Mouse (Mus musculus): ENCODE results near the gene Slc16a3. TPM values are rescaled to one million over a fixed set of nuclear protein-coding genes. Genes with fewer than 3 reads are reported as not detected.

Gene Slc16a3
- total and polyA plus RNA-seq, 3 experiments: 4.3 to 15.5 (median 13.1) TPM

DNA sequence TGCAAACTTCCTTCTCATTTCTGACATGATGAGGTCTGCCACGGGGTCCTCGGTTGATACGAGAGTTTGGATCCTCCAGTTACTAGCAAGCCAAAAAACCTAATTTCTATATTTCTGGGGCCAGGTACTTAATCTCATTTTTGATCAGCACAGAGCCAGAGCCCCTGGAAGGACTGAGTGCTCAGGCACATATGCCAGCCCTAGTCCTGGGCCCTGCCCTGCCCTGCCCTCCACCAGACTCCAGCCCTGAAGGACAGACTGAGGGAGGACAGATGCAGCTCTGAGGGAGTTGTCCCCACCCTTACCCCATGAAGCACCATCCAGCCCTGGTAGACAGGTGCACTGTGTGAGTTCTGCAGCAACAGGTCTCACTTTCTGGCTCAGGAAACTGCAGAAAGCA is 43.7 kb upstream of the Slc16a3 start:
- H3K4me3 ChIP-seq (ENCODE audit: low read depth, low read length): no peak overlapping the region
- ATAC-seq (ENCODE audit: extremely low read depth, insufficient number of reproducible peaks, low FRiP score, poor library complexity, severe bottlenecking): no peak
- no peak for DNase-seq (ENCODE audit: low spot score)
- H3K36me3 ChIP-seq (replicated peaks): peaks cover 30% of the 10 kb centered on the region
- H3K4me1 ChIP-seq (ENCODE audit: insufficient read depth, low read depth, low read length): peaks cover 13% of the 10 kb centered on the region
- H3K9me3 ChIP-seq (replicated peaks): peaks cover 3% of the 10 kb centered on the region; the same call in 1 of the 2 replicates
- TF ChIP-seq TAL1 (conservative IDR thresholded peaks at IDR 0.05; ENCODE audit: low read depth, low read length): no peak
- TF ChIP-seq GATA2 (IDR thresholded peaks at IDR 0.05; ENCODE audit: borderline replicate concordance, low read depth, low read length): no peak
- no peak for TF ChIP-seq CTCF (IDR thresholded peaks at IDR 0.05; ENCODE audit: low read depth, low read length)
- TF ChIP-seq POLR2AphosphoS5 (IDR thresholded peaks at IDR 0.05; ENCODE audit: insufficient replicate concordance, low read depth, low read length): no peak
- TF ChIP-seq GATA1 (IDR thresholded peaks at IDR 0.05; ENCODE audit: borderline replicate concordance, low read length): no peak
- H3K27me3 ChIP-seq (ENCODE audit: insufficient read depth, low read length): no peaks in the 10 kb centered on the region; the same call in 1 of the 2 replicates

DNA sequence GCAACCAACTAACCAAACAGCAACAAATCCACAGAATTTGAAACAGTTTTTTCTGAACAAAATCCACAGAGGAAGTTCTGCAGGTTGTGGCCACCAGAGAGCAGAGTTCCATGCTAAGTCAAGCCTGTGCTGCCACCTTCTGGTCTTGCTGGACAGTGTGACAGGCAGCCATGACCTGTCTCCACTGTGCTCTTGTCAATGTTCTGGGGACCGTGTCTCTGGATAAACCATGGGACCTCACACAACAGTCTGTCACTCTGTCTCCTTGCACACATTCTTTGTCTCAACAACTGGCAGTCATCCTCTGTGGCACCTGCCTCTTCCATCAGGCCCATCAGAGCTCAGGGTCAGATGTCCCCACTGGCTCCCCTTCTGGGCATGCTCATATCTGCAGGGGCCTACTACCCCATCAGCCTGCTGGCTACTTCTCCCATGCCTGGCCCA is 42.8 kb upstream of the Slc16a3 start:
- peaks cover 3% of the 10 kb centered on the region; the same call in 1 of the 2 replicates for H3K9me3 ChIP-seq (replicated peaks)
- peaks cover 30% of the 10 kb centered on the region for H3K36me3 ChIP-seq (replicated peaks)
- ATAC-seq (ENCODE audit: extremely low read depth, insufficient number of reproducible peaks, low FRiP score, poor library complexity, severe bottlenecking): peak; percentile 57
- peak; percentile 55 for DNase-seq (ENCODE audit: low spot score)
- TF ChIP-seq GATA1 (IDR thresholded peaks at IDR 0.05; ENCODE audit: borderline replicate concordance, low read length) (no peak), TAL1 (conservative IDR thresholded peaks at IDR 0.05; ENCODE audit: low read depth, low read length) (no peak), CTCF (IDR thresholded peaks at IDR 0.05; ENCODE audit: low read depth, low read length) (peak; percentile 70), GATA2 (IDR thresholded peaks at IDR 0.05; ENCODE audit: borderline replicate concordance, low read depth, low read length) (no peak), POLR2AphosphoS5 (IDR thresholded peaks at IDR 0.05; ENCODE audit: insufficient replicate concordance, low read depth, low read length) (no peak)
- H3K4me3 ChIP-seq (ENCODE audit: low read depth, low read length): no peak overlapping the region
- peaks cover 13% of the 10 kb centered on the region for H3K4me1 ChIP-seq (ENCODE audit: insufficient read depth, low read depth, low read length)
- H3K27me3 ChIP-seq (ENCODE audit: insufficient read depth, low read length): no peaks in the 10 kb centered on the region; the same call in 1 of the 2 replicates

DNA sequence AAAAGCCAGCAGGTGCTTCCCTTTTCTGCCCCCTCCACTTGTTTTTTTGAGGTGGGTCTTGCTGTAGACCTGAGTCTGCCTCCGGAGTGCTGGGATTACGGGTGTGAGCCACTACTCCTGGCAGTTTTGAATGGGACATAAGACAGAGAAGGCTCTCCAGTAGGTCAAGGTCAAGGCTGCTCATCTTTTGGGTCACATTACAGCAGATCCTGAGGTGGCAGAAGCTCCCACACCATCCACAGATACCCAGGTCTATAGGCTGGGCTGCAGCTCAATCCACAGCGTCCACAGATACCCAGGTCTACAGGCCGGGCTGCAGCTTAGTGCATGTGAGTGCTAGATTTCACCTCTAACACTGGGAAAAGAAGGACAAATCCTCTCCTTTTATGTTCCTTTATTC is 34.5 kb upstream of the Slc16a3 start:
- TF ChIP-seq GATA2 (IDR thresholded peaks at IDR 0.05; ENCODE audit: borderline replicate concordance, low read depth, low read length) (no peak), POLR2AphosphoS5 (IDR thresholded peaks at IDR 0.05; ENCODE audit: insufficient replicate concordance, low read depth, low read length) (no peak), TAL1 (conservative IDR thresholded peaks at IDR 0.05; ENCODE audit: low read depth, low read length) (no peak), GATA1 (IDR thresholded peaks at IDR 0.05; ENCODE audit: borderline replicate concordance, low read length) (no peak), CTCF (IDR thresholded peaks at IDR 0.05; ENCODE audit: low read depth, low read length) (no peak)
- no peaks in the 10 kb centered on the region for H3K27me3 ChIP-seq (ENCODE audit: insufficient read depth, low read length)
- no peak overlapping the region for H3K4me3 ChIP-seq (ENCODE audit: low read depth, low read length)
- DNase-seq (ENCODE audit: low spot score): no peak
- ATAC-seq (ENCODE audit: extremely low read depth, insufficient number of reproducible peaks, low FRiP score, poor library complexity, severe bottlenecking): no peak
- peaks cover 32% of the 10 kb centered on the region for H3K36me3 ChIP-seq (replicated peaks)
- no peaks in the 10 kb centered on the region for H3K9me3 ChIP-seq (replicated peaks)
- H3K4me1 ChIP-seq (ENCODE audit: insufficient read depth, low read depth, low read length): no peaks in the 10 kb centered on the region

DNA sequence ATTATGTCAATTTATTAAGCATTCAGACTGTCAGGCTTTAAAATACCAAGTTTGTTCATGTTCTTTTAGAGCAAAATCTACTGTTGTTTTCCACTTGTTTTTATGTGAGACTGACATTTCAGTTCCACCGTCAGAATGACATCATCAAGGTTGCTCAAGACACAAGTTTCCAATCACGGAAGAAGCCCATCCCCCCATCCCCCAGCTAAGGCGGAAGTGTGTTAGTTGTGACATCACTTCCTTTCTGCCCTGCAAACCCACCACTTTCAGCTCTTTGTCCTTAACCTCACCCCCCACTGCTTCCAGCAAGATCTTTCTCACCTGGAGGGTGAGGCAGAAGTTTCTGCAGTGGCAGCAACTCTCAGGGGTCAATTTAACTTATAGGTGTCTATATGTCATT is 31.8 kb upstream of the Slc16a3 start:
- H3K4me1 ChIP-seq (ENCODE audit: insufficient read depth, low read depth, low read length): no peaks in the 10 kb centered on the region
- no peak for TF ChIP-seq GATA2 (IDR thresholded peaks at IDR 0.05; ENCODE audit: borderline replicate concordance, low read depth, low read length)
- TF ChIP-seq GATA1 (IDR thresholded peaks at IDR 0.05; ENCODE audit: borderline replicate concordance, low read length): no peak
- TF ChIP-seq CTCF (IDR thresholded peaks at IDR 0.05; ENCODE audit: low read depth, low read length): no peak
- no peak for TF ChIP-seq TAL1 (conservative IDR thresholded peaks at IDR 0.05; ENCODE audit: low read depth, low read length)
- no peak for TF ChIP-seq POLR2AphosphoS5 (IDR thresholded peaks at IDR 0.05; ENCODE audit: insufficient replicate concordance, low read depth, low read length)
- H3K4me3 ChIP-seq (ENCODE audit: low read depth, low read length): no peak overlapping the region
- DNase-seq (ENCODE audit: low spot score) (no peak), ATAC-seq (ENCODE audit: extremely low read depth, insufficient number of reproducible peaks, low FRiP score, poor library complexity, severe bottlenecking) (no peak)
- H3K36me3 ChIP-seq (replicated peaks): peaks cover 50% of the 10 kb centered on the region
- H3K27me3 ChIP-seq (ENCODE audit: insufficient read depth, low read length): peaks cover 2% of the 10 kb centered on the region; the same call in 1 of the 2 replicates
- no peaks in the 10 kb centered on the region for H3K9me3 ChIP-seq (replicated peaks)

DNA sequence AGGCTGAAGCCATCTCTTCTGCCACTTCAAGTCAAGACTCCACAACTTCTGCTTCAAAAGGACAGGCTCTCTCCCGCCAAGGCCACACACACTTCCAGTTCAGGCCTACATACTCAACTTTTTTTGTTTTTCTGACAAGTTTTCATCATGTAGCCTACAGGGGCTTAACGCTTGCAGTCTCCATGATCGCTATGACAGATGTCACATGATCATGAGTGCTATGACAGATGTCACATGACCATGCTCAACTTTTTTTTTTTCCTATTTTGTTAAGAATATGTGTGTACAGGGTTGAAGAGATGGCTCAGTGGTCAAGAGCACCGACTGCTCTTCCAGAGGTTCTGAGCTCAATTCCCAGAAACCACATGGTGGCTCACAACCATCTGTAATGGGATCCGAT is 30.5 kb upstream of the Slc16a3 start:
- H3K4me1 ChIP-seq (ENCODE audit: insufficient read depth, low read depth, low read length): no peaks in the 10 kb centered on the region
- H3K27me3 ChIP-seq (ENCODE audit: insufficient read depth, low read length): peaks cover 2% of the 10 kb centered on the region; the same call in 1 of the 2 replicates
- peaks cover 57% of the 10 kb centered on the region for H3K36me3 ChIP-seq (replicated peaks)
- ATAC-seq (ENCODE audit: extremely low read depth, insufficient number of reproducible peaks, low FRiP score, poor library complexity, severe bottlenecking) (no peak), DNase-seq (ENCODE audit: low spot score) (no peak)
- H3K4me3 ChIP-seq (ENCODE audit: low read depth, low read length): no peak overlapping the region
- H3K9me3 ChIP-seq (replicated peaks): no peaks in the 10 kb centered on the region
- TF ChIP-seq GATA2 (IDR thresholded peaks at IDR 0.05; ENCODE audit: borderline replicate concordance, low read depth, low read length) (no peak), CTCF (IDR thresholded peaks at IDR 0.05; ENCODE audit: low read depth, low read length) (no peak), POLR2AphosphoS5 (IDR thresholded peaks at IDR 0.05; ENCODE audit: insufficient replicate concordance, low read depth, low read length) (no peak), TAL1 (conservative IDR thresholded peaks at IDR 0.05; ENCODE audit: low read depth, low read length) (no peak), GATA1 (IDR thresholded peaks at IDR 0.05; ENCODE audit: borderline replicate concordance, low read length) (no peak)

DNA sequence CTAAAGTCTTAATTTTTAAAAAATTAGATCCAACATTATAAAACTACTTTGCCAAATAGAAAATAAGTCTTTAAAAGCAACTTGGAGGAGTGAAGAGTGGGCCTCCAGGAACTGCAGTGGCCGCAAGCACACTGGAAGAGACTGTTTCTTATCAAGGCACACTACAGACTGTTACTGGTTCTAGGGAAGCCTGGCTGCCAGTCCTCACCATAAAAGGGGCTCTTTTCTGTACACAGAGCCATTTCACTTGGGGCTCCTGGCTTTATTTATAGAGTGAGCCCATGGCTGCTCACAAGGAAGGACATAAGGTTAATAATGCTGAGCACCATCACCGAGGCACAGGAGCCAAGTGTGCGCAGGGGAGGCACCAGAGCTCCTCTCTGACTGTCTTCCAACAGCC is 25.8 kb upstream of the Slc16a3 start:
- H3K27me3 ChIP-seq (ENCODE audit: insufficient read depth, low read length): peaks cover 2% of the 10 kb centered on the region; the same call in 1 of the 2 replicates
- peaks cover 70% of the 10 kb centered on the region for H3K36me3 ChIP-seq (replicated peaks)
- H3K9me3 ChIP-seq (replicated peaks): no peaks in the 10 kb centered on the region
- no peak for DNase-seq (ENCODE audit: low spot score)
- no peak overlapping the region for H3K4me3 ChIP-seq (ENCODE audit: low read depth, low read length)
- TF ChIP-seq POLR2AphosphoS5 (IDR thresholded peaks at IDR 0.05; ENCODE audit: insufficient replicate concordance, low read depth, low read length) (no peak), CTCF (IDR thresholded peaks at IDR 0.05; ENCODE audit: low read depth, low read length) (no peak), GATA1 (IDR thresholded peaks at IDR 0.05; ENCODE audit: borderline replicate concordance, low read length) (no peak), TAL1 (conservative IDR thresholded peaks at IDR 0.05; ENCODE audit: low read depth, low read length) (no peak), GATA2 (IDR thresholded peaks at IDR 0.05; ENCODE audit: borderline replicate concordance, low read depth, low read length) (no peak)
- H3K4me1 ChIP-seq (ENCODE audit: insufficient read depth, low read depth, low read length): no peaks in the 10 kb centered on the region
- no peak for ATAC-seq (ENCODE audit: extremely low read depth, insufficient number of reproducible peaks, low FRiP score, poor library complexity, severe bottlenecking)
